Comparison of ENCODE assay signal across 1 mouse cellular context in the genomic region with DNA sequence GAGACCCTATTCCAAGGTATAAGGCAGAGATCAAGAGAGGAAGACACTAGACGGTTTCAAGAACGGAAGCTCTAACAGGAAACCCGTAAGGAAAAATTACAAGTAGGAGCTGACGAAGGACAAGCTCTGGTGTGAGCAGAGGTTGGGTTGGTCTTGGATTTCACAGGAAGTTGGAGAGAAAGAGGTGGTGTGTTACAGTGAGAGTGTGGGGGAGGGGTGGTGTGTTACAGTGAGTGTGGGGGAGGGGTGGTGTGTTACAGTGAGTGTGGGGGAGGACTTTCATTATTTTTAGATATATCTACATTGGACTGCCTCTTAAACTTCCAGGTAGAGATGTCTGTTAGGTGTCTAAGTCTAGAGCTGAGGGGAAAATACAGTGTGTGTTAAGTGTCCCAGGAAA.
TF ChIP-seq lines count a peak whose summit lies in the region.

No protein-coding gene starts in this region.

TF ChIP-seq in MEL, 35 proteins besides CTCF, POLR2A, EP300 and RAD21 (continued from another document):
- TF ChIP-seq MEF2A (IDR thresholded peaks at IDR 0.05; ENCODE audit: extremely low read depth, insufficient replicate concordance, low read depth, low read length, poor library complexity, severe bottlenecking) = no peak
- TF ChIP-seq USF1 (IDR thresholded peaks at IDR 0.05; ENCODE audit: low read depth, low read length) = no peak
- TF ChIP-seq MAZ (IDR thresholded peaks at IDR 0.05; ENCODE audit: low read depth, low read length) = no peak
- no peak for TF ChIP-seq POLR2AphosphoS2 (IDR thresholded peaks at IDR 0.05; ENCODE audit: low read length)
